Mouse (Mus musculus) bone marrow macrophage, adult 2 months (primary cell): ENCODE measurements at regions not wholly inside any gene's neighbourhood (a gene's known extent, or its start where the extent isn't known, plus 50 kb on each side); places are given as distances from the start of the nearest gene placed in this dataset.

ENCODE experiments used
- CTCF ChIP-seq: IDR thresholded peaks from 2 replicates; pipeline ENCODE4 v1.5.1; 2012; ENCODE audit warnings: low read depth, mild to moderate bottlenecking, low read length, moderate library complexity
- POLR2A ChIP-seq: IDR thresholded peaks from 2 replicates; pipeline ENCODE4 v1.6.1; 2012; ENCODE audit warnings: mild to moderate bottlenecking, low read depth, low read length, borderline replicate concordance

DNA sequence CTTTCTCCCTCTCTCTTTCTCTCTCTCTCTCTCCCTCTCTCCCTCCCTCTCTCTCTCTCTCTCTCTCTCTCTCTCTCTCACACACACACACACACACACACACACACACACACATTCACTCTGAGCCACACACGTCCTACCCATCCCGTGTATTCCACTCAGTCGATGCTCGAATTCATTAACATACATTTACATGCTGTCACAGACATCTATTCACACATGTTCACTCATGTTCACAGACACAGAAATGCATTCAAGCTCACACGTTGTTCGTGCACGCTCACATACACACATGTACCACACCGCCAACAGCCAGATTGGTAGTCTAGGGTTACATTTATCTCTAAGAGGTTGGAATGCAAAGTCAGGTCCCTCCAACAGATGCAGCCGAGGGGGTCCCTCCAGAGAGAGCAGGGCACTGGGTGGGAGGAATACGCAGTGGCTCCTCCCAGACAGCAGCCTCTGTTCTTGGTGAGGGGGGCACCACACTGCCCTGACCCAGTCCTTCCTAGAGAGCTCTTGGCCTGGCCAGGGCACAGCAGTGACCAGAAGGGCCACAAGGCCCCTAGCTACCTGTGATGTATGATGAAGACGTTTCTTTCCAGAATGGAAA lies 96.8 kb downstream of the Tle3 start:
- no peak for TF ChIP-seq CTCF
- TF ChIP-seq POLR2A = no peak
